Mouse (Mus musculus) frontal cortex, adult (tissue): ENCODE results near the gene Ncdn.

ENCODE experiments used
- ATAC-seq: cut with Nextera tagmentation; 2 replicates; pipeline ENCODE4 v1.9.2; 2017; ENCODE audit warnings: mild to moderate bottlenecking, moderate library complexity, mixed read lengths; ENCODE audit not compliant: low TSS enrichment

Gene Ncdn

DNA sequence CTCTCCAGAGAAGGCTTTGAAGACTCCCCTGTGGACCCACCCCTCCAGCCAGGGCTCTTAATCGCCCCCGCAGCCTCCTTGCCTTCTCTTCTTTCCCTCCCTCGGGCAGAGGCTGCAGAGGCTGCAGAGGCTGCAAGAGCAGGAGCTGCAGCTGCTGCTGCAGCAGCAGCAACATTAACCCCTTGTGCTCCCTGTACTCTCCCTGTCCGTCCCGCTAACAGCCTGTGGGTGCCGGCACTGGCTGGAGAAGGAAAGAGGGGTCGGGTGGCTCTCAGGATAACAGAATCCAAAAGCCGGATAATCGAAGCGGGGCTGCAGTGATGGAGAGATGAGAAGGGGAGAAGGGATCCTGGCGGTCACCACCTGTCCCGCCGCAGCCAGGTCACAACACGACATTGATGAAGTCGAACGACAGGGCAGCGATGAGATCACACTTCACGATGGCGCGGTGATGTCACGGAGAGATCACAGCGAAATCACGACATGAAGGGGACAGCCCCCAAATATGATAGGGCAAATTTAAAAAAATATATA lies 563 bp downstream of the Ncdn start:
- ATAC-seq, result no peak

DNA sequence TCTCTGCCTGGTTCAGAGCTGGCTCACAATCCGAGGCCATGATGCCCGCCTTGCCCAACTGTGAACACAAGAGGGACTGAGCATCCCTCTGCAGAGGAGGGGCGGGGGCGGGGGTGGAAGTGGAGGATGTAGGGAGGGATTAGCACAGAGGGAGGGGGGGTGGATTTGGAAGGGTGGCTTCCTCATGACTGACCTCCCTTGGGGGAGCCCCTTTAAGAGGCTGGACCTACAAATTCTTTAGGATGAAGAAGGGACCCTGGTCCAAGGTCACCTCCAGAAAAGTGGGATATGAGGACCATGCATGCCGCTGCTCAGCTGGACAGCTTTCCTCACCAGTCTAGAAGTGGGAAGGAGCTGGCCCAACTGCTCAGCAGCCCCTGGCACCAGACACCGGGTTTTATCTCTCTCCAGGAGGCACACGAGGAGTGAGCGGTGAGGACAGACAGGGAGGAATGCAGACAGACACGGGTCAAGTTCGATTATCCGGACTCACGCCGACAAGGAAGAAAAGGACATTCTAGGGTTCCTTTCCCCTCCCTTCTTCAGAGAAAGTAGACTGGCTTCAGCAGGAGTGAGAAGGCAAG lies 1.1 kb downstream of the Ncdn start:
- ATAC-seq, result no peak

DNA sequence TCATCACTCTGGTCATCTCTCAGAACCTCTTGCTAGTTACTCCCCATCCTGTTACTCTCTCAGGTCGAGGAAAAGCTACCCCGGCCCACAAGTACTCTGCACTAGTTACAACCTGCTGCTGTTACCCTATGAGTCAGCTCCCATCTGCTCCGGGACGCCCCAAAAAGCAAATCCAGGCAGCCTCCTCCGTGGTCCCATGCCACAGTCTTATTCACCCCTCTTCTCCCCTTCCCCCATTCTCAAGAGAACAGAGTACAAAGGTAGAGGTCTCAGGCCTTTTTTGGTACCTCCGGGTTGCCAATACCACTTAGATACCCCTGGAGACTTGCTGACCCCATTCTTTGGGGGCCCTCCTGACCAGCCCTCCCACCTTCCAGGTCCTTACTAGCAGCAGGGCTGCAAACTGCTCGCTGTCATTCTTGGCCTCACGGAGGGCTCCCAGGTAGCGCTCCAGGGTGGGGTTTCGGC lies 1.6 kb downstream of the Ncdn start:
- no peak for ATAC-seq

DNA sequence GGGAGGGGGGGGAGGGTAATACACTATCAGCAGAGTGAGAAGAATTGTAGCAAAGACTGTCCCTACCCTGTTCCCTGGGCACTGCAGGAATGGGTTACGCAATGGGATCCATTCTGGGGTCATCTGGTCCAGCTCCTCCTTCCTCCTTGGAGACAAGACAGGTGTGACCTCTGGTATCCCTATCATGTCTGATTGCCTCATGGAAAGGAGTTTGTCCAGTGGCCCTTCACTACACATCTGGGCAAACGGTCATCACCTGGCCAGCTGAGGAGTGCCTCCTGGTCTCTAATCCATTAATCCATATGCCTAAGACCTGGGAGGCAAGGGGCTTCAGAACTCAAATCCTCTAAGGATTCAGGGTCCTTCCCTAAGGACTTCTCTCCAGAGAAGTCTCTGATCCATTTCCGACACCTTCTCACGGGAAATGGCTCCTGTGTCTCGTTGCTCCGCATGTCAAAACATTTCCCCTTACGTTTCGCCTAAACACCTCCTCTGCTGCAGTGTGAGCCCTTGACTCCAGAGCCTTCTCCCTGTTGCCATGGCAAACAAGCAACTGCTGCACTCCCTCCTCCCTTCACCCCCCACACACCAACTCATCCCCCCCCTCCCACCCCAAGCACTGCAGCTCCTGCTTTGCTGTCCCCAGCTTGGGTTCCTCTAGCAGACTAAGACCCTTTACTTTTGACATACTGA lies 2.2 kb downstream of the Ncdn start:
- ATAC-seq, result no peak

DNA sequence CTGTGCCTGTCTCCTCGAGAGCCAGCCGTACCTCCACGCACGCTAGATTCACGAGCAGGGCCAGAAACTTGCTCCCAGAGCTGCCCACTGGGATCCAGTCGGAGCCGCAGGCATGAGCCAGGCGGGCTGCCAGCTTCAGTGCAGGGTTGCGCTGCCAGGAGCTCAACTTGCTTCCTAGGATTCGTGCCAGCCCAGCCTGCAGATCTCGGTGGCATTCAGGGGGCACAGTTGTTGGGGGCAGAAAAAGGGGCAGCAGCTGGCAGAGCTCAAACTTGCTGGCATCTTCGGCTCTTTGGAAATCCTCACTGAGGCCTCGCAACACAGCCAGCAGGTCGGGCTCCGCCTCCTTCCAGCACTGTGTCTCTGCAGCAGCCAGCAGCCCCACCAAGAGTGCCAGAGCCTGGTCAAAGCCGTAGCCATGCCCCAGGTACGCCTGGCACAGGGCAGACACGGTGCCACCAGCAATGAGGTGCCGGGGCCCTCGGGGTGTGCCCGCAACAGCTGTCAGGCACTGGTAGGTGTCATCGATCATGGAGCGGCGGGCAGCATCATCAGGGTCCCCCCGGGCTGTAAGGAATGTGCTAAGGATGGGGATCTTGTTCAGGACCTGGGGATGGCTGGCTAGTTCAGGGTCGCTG lies 3.1 kb downstream of the Ncdn start:
- ATAC-seq, result no peak

DNA sequence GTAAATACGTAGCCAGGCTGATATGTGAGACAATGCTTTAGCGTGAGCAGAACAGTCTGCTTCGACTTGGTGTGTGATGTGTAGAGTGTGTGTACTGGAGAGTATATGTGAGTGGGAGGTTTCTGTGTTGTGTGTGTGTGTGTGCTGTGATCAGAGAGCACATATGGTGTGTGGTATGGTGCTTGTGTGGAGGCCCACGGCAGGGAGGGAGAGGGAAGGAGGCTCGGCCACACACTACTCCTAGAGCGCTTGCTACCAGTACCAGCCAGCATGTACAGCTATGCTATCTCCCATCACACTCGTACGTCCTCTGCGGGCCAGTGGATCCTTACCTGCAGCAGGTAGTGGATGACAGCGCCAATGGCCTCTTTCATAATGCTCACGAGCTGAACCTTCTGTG lies 3.7 kb downstream of the Ncdn start:
- peak; percentile 28; the same call in 1 of the 2 replicates for ATAC-seq

DNA sequence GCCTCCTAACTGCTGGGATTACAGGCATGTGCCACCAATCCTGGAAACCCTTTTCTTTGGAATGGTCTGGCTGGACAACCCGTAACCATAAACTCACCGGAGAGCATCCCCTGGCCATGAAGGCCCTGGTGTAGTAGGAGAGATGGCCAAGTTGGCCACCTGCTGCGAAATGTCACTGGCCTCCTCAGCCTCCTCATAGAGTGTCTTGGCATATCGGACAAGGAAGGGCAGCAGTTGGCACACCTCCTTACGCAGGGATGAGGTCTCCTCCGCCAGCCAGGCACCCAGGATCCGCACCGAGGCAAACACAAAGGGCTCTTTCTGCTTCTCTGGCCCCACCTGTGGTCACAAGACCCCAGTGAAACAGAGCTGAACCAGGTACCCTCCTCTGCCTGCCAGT lies 4.9 kb downstream of the Ncdn start:
- ATAC-seq, result no peak

DNA sequence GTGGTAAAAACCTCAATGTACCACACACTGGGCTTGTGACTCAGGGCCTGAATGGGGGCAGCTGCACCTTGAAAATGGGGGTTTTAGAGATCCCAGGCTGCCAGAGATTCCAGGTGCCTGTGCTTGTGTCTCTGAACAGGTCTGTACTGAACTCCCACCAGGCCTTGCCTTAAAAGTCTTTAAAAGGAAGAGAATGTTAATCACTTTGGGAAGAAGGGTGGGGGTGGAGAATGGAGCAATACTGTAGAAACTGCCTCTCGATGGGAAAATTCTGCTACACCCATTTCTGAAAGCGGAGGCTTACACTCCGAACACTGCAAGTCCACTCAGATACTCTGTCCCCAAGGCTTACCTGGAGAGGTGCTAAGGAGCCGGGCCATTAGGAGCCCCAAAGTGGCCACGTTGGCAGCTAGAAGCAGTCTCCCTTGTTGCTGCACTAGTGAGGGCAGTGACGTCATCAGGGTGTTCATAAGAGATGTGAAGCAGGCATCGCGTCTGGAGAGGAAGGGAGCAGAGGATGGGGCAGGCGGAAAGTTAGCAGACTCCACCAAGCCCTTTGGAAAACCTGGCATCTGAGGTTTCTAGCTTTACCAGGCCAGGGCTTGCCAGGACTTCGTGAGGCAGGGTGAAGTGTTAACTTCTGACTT lies 6.9 kb downstream of the Ncdn start:
- no peak for ATAC-seq

DNA sequence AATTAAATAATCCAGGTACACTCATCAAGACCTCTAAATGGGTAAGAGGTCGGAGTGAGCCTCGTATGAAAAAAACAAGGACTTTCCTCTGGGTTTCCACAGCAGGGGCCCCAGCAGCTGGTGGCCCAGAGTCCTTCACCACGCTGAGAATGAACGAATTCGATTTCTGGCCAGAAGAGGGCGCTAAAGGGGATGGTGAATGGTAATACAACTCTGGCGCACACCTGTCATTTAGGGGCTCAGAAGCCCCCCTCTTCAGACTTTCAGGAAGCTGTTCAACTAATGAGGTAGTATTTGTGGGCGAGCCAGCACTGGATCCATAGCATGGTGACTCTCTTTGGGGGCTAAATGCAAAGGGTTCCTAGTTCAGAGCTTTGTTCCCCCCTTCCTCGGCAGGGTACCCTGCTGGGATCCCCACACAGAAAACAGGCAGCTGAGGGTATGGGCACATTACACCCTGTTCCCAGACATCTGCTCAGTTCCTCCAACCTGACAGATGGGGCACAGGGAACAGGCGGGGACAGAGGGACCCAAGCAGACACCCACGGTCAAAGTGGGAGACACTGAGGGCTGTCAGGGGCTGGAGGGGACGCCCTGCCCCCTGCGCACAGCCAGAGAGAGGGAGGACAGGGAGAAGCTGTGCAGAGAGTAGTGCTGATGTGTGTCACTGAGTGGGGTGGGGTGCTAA lies 7.6 kb downstream of the Ncdn start:
- ATAC-seq, result no peak

DNA sequence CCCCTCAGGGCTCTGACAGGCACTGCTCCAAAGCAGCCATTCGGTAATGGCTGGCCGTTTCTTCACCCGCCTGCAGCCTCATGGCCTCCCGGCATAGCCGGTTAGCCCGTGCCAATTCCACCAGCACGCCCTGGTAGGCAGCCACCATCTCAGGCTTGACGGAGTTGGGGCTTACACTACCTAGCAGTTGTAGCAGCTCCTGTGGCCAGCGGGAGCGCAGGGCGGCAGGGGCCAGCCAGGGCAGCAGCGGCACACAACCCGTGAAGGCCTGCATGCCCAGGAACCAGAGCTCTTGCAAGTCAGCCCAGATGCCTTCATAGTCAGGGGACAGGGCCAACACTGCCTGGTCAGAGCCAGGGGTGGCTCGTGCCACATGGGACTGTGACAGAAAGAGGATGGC lies 8.4 kb downstream of the Ncdn start:
- ATAC-seq, result no peak

DNA sequence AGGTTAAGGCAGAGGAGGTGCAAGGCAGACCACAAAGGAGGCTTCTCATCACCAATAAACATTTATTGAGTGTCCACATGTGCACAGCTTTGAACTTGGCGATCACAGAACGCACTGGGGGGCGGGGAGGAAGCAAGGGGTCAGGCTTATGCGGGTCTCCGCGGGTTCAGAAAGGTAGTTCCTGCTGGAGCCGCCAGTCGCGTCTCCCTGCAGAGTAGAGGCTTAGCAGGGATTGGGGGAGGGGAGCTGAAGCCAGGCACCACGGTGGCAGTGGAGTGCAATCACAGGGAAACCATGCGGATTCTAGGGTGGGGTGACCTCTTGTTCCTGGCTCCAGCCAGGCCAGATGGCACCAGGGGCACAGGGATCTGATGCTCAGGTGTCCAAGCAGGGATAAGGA lies 9.5 kb downstream of the Ncdn start:
- no peak for ATAC-seq

DNA sequence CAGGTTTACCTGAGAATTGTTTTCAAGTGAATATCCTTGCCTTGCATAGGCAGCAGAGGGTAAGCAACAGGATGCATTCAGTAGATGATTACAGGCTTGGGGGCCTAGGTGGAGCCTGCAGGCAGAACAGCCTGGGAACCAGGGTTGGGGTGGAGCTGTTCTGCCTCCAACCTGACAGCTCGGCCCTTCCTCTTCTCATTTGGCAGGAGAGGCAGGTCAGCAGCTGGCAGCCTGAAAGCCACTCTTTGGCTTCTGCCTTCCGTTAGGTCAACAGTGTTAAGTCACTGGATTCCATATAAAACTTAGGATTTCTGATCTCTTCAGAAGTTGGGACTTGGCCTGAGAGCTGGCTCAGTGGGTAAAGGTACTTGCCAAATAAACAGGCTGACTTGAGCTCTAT lies 10.3 kb downstream of the Ncdn start:
- ATAC-seq, result no peak

DNA sequence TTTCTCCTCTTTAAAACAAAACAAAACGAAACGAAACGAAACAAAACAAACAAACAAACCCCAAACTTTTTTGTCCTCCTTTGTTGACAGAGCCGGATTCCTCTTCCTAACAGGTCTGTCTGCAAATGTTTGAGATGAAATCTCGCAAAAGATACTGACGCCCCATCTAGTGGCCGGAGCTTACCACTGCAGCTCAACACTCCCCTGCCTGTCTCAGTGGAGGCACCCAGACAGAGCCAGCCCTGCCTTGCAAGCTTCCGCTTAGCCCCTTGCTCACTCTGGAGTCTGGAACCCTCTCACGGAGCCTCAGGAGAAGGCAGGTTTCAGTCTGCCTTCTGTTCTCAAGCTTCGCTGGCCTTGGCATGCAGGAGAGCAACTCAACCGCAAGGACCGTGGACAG lies 11.8 kb downstream of the Ncdn start:
- ATAC-seq, result peak; percentile 75

DNA sequence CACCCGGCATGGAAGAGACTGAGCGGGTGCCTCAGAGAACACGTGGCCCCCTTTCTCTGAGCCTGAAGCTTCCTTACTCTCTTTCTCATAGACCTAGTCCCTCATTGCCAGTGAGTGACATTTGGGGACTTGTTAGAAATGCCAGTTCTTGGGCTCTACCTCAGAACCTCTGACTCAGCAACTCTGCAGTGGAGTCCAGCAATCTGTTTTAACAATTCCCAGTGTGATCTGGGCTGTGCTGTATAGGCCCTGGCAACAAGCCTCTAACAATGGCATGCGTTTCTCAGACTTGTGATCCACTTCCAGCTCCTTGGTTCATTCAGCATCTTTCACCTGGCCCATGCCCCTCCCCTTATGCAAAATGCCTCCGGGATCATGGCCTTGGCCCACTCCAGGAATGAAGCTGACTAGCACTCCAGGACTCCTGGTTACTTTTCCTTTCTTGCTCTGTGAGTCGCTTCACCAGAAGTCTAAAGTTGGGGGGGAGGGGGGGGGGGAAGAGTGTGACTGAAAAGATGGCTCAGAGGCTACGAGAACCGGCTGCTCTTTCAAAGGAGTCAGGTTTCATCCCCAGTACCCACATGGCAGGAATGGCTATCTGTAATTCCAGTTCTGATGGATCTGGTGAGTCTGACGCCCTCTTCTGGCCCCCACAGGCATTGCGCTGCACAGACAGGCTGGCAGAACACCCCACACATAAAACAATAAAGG lies 13.1 kb downstream of the Ncdn start:
- ATAC-seq, result no peak

DNA sequence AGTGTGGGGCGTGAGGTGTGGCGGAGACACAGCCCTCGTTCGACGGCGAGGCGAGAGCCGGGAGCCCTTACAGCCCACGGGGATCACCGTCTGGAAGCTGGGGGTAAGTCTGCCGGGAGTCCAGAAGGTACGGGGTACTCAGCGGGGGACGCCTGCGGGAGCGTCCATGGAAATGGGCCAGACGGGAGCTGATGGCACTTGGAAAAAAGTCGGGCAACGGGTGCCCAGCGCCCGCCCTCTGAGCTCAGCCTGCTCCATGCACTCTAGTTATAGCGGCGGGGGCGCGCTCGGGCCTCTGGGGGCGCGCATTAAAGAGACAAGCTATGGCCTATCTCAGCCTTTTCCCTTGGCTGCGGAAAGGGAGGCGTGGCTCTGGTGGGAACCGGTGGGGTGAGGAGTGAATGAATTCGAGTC lies 17.2 kb downstream of the Ncdn start, which contains the start of gene Tfap2e:
Gene Tfap2e (minus strand): TSS at position 240 of the 414 bp plus-strand sequence.
- ATAC-seq, result no peak

DNA sequence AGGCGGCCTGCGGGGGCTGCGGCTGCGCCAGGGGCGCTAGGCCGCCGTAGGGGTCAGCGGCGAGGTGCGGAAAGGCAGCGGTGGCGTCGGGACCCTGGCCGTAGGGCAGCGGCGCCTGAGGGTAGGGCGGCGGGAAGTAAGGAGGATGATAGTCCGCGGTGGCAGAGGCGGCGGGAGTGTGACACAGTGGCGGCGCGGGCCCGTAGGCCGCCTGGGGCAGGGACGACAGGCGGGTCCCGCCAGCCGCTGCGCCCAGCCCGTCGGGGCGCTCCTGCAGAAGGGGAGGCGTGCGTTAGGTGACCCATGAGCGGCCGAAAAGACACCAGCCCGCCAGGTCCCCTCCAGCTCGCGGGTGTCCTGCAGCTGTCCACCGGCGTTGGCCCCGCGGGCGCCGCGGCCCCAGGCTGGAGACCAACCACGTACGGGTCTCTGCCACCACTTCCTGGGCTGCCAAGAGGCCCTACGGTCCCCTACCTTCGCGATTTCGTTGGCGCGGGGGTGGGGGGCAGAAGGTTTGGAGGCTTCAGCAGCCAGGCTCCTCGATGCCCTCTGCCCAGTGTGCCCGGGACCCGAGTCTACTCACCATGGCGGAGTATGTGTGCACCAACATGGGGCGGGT lies 17.7 kb downstream of the Ncdn start:
- ATAC-seq, result no peak

DNA sequence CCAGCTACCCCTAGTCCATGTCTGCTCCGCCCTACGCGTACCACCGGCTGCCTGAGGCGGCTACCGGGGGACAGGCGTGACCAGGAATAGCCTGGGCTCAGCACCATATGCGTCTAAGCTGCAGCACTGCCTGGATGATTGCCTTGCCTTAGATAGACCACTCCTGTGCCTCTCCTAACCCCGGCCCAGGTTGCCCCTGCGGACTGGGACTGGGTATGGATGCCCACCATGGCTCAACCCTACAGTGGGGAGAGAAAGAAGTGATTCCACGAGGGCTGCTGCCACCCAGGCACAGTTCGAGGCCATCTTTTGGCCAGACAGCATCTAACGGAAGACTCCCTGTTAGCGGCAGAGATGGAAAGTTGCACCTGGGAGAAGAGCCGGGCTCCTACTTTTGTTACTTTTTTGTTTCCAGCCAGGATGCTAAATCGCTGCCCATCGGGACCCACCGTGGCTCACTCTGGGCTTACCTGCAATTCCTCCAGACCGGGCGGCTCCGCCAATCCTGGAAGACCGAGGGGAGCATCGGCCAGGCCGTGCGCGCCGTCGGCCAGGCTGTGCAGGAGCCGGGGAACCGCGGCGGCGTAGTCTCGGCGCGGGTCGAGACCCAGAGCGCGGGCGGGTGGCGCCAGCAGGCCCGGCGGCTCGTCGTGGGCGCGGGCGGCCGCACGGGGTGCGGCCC lies 18.4 kb downstream of the Ncdn start:
- no peak for ATAC-seq

DNA sequence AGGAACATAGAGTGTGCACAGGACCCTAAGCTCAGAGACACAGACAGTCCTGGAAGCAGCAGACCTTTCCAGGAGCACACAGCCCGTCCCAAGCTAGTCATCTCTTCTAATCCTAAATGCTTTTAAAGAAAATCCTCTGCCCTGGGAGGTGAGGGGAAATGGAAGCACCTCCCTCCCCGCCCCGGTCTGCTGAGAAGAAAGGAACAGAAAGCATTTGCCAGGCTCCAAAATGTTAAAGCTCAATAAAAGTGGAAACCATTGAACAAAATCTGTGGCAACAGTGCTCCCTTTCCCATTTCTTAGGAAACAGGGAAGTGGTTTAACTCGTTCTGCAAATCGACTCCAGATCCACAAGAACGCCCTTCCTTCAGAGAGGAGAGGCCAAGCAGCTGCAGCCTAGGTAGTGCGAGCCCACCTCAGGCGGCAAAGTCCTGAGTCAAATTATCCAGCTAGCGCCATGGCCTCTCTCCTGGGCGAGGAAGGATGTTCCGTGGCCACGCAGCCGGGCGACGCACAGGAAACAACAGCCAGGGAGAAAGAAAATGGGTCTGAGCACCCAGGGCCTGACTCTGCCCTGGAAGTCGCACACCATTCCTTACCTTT lies 19.1 kb downstream of the Ncdn start:
- ATAC-seq, result no peak

DNA sequence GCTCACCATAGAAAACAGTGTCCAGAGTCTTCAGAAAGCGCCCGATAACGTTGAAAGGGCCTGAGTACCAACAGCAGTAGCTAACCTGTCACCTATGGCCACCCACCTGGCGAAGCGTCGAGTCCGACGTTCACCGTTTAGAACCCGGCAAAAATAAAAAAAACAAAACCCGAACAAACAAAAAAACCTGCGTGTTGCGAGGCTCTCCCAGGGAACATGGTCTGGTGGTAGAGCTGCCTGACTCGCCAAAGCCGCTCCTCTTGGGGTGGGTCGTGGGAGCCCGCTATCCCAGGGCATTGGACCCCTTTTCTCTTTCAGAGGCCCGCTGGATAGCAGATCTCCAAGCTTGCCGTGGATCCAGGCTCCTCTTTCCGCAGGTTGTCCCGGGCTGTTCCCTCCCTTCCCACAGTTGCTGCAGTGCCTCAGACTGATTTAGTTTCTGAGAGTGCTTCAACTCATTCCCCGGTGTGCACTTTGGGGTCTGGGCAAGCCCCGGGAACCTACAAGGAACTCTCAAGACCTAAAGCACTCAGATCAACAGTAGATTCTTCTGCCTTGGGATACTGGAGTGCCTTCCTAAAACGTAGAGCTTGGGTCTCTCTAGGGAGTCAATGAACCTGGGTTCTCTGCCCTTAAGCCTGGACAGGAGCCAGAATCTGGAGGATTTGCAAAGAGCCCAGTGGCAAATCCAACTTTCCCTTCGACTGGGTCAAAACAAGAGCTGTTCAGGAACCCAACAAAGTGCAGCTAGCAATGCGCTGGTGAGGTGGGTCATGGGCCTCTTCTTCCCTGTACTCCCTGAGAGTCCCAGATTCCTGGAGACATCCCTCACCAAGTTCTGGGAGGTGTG lies 20.5 kb downstream of the Ncdn start:
- no peak for ATAC-seq
